Comparison of ENCODE assay signal across 20 mouse cellular contexts in genomic region chr19:32137904-32138303, GRCm38 (mm10).
"Had no signal": no experiment of that assay in that cellular context is flagged by ENCODE, and none has a peak within 500 bp of the region (broad histone marks: within the 10 kb centered on the region; RNA-seq: fewer than 3 reads in every experiment).

No protein-coding gene starts in this region.

- H3K27me3 ChIP-seq: limb, embryonic 12.5 days; midbrain, embryonic 13.5 days; neural tube, embryonic 13.5 days; stomach, embryonic 15.5 days had no signal

- ATAC-seq: midbrain, embryonic 13.5 days; midbrain, embryonic 16.5 days had no signal

- H3K9me3 ChIP-seq: limb, embryonic 12.5 days; midbrain, embryonic 10.5 days; midbrain, embryonic 13.5 days; neural tube, embryonic 13.5 days; stomach, embryonic 15.5 days had no signal

- H3K4me1 ChIP-seq: limb, embryonic 12.5 days; stomach, embryonic 15.5 days had no signal

- DNase-seq: kidney, adult 9 months; kidney, postnatal 36 days; layer of hippocampus, postnatal 36 days; liver; liver, postnatal 0 days; lung, embryonic 14.5 days; retina, postnatal 1 day; right cerebral cortex, postnatal 25 days; spleen, adult 18-20 months had no signal

- H3K27ac ChIP-seq: kidney, postnatal 0 days; left cerebral cortex, adult 2 months; limb, embryonic 12.5 days; liver, embryonic 14.5 days; macrophage; midbrain, embryonic 10.5 days; midbrain, embryonic 13.5 days; neural tube, embryonic 13.5 days; stomach, embryonic 15.5 days had no signal

- H3K4me2 ChIP-seq: limb, embryonic 12.5 days; lung, embryonic 14.5 days; midbrain, embryonic 13.5 days; neural tube, embryonic 13.5 days; stomach, embryonic 15.5 days had no signal

- H3K4me3 ChIP-seq: left cerebral cortex, adult 2 months; limb, embryonic 12.5 days; midbrain, embryonic 10.5 days; midbrain, embryonic 13.5 days; myocyte; neural tube, embryonic 13.5 days; stomach, embryonic 15.5 days had no signal

- H3K9ac ChIP-seq: limb, embryonic 12.5 days; liver, embryonic 14.5 days; liver, postnatal 0 days; lung, embryonic 14.5 days; midbrain, embryonic 13.5 days; neural tube, embryonic 13.5 days; stomach, embryonic 15.5 days had no signal

- H3K36me3 ChIP-seq: limb, embryonic 12.5 days; midbrain, embryonic 13.5 days; neural tube, embryonic 13.5 days had no signal
